Mouse (Mus musculus): ENCODE measurements around the gene Appl1. TPM values are rescaled to one million over a fixed set of nuclear protein-coding genes. Genes with fewer than 3 reads are reported as not detected.
"Not testable (repeated sequence)": the region's sequence is repeated elsewhere in the genome, so short reads cannot be mapped to it uniquely, and the experiment has no call there.

The Appl1 gene
- polyA plus RNA-seq, 1 experiment from 2014 or later, result 36.8 TPM

GRCm38 (mm10) chr14:26910461-26910860, 60.6 kb downstream of the Appl1 start:
- not testable (repeated sequence) for H3K4me2 ChIP-seq (ENCODE audit: low read depth, severe bottlenecking); H3K4me3 ChIP-seq (ENCODE audit: low read depth, low read length); H3K36me3 ChIP-seq (ENCODE audit: control insufficient read depth, insufficient read depth, low read length); H3K9me3 ChIP-seq (ENCODE audit: control insufficient read depth, low read length); H3K27me3 ChIP-seq (ENCODE audit: control insufficient read depth, insufficient read depth, low read length); H3K27ac ChIP-seq (replicated peaks; ENCODE audit: low read depth, low read length); DNase-seq (ENCODE audit: low spot score); H3K9ac ChIP-seq (ENCODE audit: low read length); ATAC-seq (ENCODE audit: insufficient number of reproducible peaks, low FRiP score, low TSS enrichment, low read depth); H3K4me1 ChIP-seq (ENCODE audit: control insufficient read depth, insufficient read depth, low read length)
- WGBS, result 58% methylated on average over 9 of the region's 9 CpGs

- Histone ChIP-seq H3K9me3 (ENCODE audit: control insufficient read depth, low read length) (no peaks in the 10 kb centered on the region), H3K4me1 (ENCODE audit: control insufficient read depth, insufficient read depth, low read length) (no peaks in the 10 kb centered on the region), H3K9ac (ENCODE audit: low read length) (no peak overlapping the region), H3K4me3 (ENCODE audit: low read depth, low read length) (no peak overlapping the region), H3K36me3 (ENCODE audit: control insufficient read depth, insufficient read depth, low read length) (no peaks in the 10 kb centered on the region), H3K27me3 (ENCODE audit: control insufficient read depth, insufficient read depth, low read length) (no peaks in the 10 kb centered on the region), H3K4me2 (ENCODE audit: low read depth, severe bottlenecking) (no peak overlapping the region), H3K27ac (replicated peaks; ENCODE audit: low read depth, low read length) (no peak overlapping the region)
- WGBS, result 82% methylated on average over 4 of the region's 4 CpGs
- ATAC-seq (ENCODE audit: insufficient number of reproducible peaks, low FRiP score, low TSS enrichment, low read depth) (no peak), DNase-seq (ENCODE audit: low spot score) (no peak)
Observed at GRCm38 (mm10) chr14:26907401-26907800, 63.6 kb downstream of the Appl1 start.

- no peak overlapping the region for H3K4me3 ChIP-seq (ENCODE audit: low read depth, low read length)
- H3K36me3 ChIP-seq (ENCODE audit: control insufficient read depth, insufficient read depth, low read length), result no peaks in the 10 kb centered on the region
- no peak overlapping the region for H3K27ac ChIP-seq (replicated peaks; ENCODE audit: low read depth, low read length)
- ATAC-seq (ENCODE audit: insufficient number of reproducible peaks, low FRiP score, low TSS enrichment, low read depth) (no peak), DNase-seq (ENCODE audit: low spot score) (no peak)
- H3K9me3 ChIP-seq (ENCODE audit: control insufficient read depth, low read length), result no peaks in the 10 kb centered on the region
- H3K4me2 ChIP-seq (ENCODE audit: low read depth, severe bottlenecking), result no peak overlapping the region
- no peaks in the 10 kb centered on the region for H3K4me1 ChIP-seq (ENCODE audit: control insufficient read depth, insufficient read depth, low read length)
- H3K27me3 ChIP-seq (ENCODE audit: control insufficient read depth, insufficient read depth, low read length), result no peaks in the 10 kb centered on the region
- WGBS, result 90% methylated on average over 12 of the region's 12 CpGs
- no peak overlapping the region for H3K9ac ChIP-seq (ENCODE audit: low read length)
Observed at GRCm38 (mm10) chr14:26900893-26901292, 70.1 kb downstream of the Appl1 start.

- H3K9me3 ChIP-seq (ENCODE audit: control insufficient read depth, low read length), result no peaks in the 10 kb centered on the region
- no peaks in the 10 kb centered on the region for H3K4me1 ChIP-seq (ENCODE audit: control insufficient read depth, insufficient read depth, low read length)
- no peak overlapping the region for H3K9ac ChIP-seq (ENCODE audit: low read length)
Observed at GRCm38 (mm10) chr14:26899490-26899889, 71.5 kb downstream of the Appl1 start.

GRCm38 (mm10) chr14:26894392-26894791, 76.6 kb downstream of the Appl1 start, which contains the start of gene Asb14:
TSS of gene Asb14 (plus strand) at chr14:26894557.
- H3K4me3 ChIP-seq (ENCODE audit: low read depth, low read length), result no peak within 1 kb of the TSS
- DNase-seq (ENCODE audit: low spot score) (no peak), ATAC-seq (ENCODE audit: insufficient number of reproducible peaks, low FRiP score, low TSS enrichment, low read depth) (no peak)
- no peak within 1 kb of the TSS for H3K4me2 ChIP-seq (ENCODE audit: low read depth, severe bottlenecking)
- H3K4me1 ChIP-seq (ENCODE audit: control insufficient read depth, insufficient read depth, low read length), result no peaks in the 10 kb centered on the region
- no peak within 1 kb of the TSS for H3K9ac ChIP-seq (ENCODE audit: low read length)
- H3K36me3 ChIP-seq (ENCODE audit: control insufficient read depth, insufficient read depth, low read length), result no peaks in the 10 kb centered on the region
- no peak within 1 kb of the TSS for H3K27ac ChIP-seq (replicated peaks; ENCODE audit: low read depth, low read length)
- no peaks in the 10 kb centered on the region for H3K9me3 ChIP-seq (ENCODE audit: control insufficient read depth, low read length)
- 91% methylated on average over 4 of the region's 4 CpGs for WGBS
- no peaks in the 10 kb centered on the region for H3K27me3 ChIP-seq (ENCODE audit: control insufficient read depth, insufficient read depth, low read length)

More at GRCm38 (mm10) chr14:26899490-26899889, 71.5 kb downstream of the Appl1 start:
- H3K27ac ChIP-seq (replicated peaks; ENCODE audit: low read depth, low read length), result no peak overlapping the region
- ATAC-seq (ENCODE audit: insufficient number of reproducible peaks, low FRiP score, low TSS enrichment, low read depth) (no peak), DNase-seq (ENCODE audit: low spot score) (no peak)
- WGBS, result 87% methylated on average over 2 of the region's 2 CpGs
- H3K4me2 ChIP-seq (ENCODE audit: low read depth, severe bottlenecking), result no peak overlapping the region
- no peak overlapping the region for H3K4me3 ChIP-seq (ENCODE audit: low read depth, low read length)
- H3K36me3 ChIP-seq (ENCODE audit: control insufficient read depth, insufficient read depth, low read length), result no peaks in the 10 kb centered on the region
- no peaks in the 10 kb centered on the region for H3K27me3 ChIP-seq (ENCODE audit: control insufficient read depth, insufficient read depth, low read length)

- Histone ChIP-seq H3K9me3 (ENCODE audit: control insufficient read depth, low read length) (no peaks in the 10 kb centered on the region), H3K4me2 (ENCODE audit: low read depth, severe bottlenecking) (no peak overlapping the region), H3K9ac (ENCODE audit: low read length) (no peak overlapping the region), H3K4me1 (ENCODE audit: control insufficient read depth, insufficient read depth, low read length) (no peaks in the 10 kb centered on the region), H3K27ac (replicated peaks; ENCODE audit: low read depth, low read length) (no peak overlapping the region), H3K27me3 (ENCODE audit: control insufficient read depth, insufficient read depth, low read length) (no peaks in the 10 kb centered on the region), H3K4me3 (ENCODE audit: low read depth, low read length) (no peak overlapping the region), H3K36me3 (ENCODE audit: control insufficient read depth, insufficient read depth, low read length) (no peaks in the 10 kb centered on the region)
- no peak for ATAC-seq (ENCODE audit: insufficient number of reproducible peaks, low FRiP score, low TSS enrichment, low read depth)
- WGBS, result 93% methylated on average over 3 of the region's 3 CpGs
- DNase-seq (ENCODE audit: low spot score), result no peak
Observed at GRCm38 (mm10) chr14:26890777-26891176, 80.3 kb downstream of the Appl1 start.

GRCm38 (mm10) chr14:26887244-26887643, 83.8 kb downstream of the Appl1 start:
- no peaks in the 10 kb centered on the region for H3K36me3 ChIP-seq (ENCODE audit: control insufficient read depth, insufficient read depth, low read length)
- no peak overlapping the region for H3K9ac ChIP-seq (ENCODE audit: low read length)
- no peaks in the 10 kb centered on the region for H3K27me3 ChIP-seq (ENCODE audit: control insufficient read depth, insufficient read depth, low read length)
- DNase-seq (ENCODE audit: low spot score) (no peak), ATAC-seq (ENCODE audit: insufficient number of reproducible peaks, low FRiP score, low TSS enrichment, low read depth) (no peak)
- 88% methylated on average over 3 of the region's 3 CpGs for WGBS
- H3K4me3 ChIP-seq (ENCODE audit: low read depth, low read length), result no peak overlapping the region
- H3K9me3 ChIP-seq (ENCODE audit: control insufficient read depth, low read length), result no peaks in the 10 kb centered on the region
- H3K4me1 ChIP-seq (ENCODE audit: control insufficient read depth, insufficient read depth, low read length), result no peaks in the 10 kb centered on the region
- no peak overlapping the region for H3K27ac ChIP-seq (replicated peaks; ENCODE audit: low read depth, low read length)
- no peak overlapping the region for H3K4me2 ChIP-seq (ENCODE audit: low read depth, severe bottlenecking)

GRCm38 (mm10) chr14:26881700-26882099, 89.3 kb downstream of the Appl1 start:
- 86% methylated on average over 5 of the region's 5 CpGs for WGBS
- H3K36me3 ChIP-seq (ENCODE audit: control insufficient read depth, insufficient read depth, low read length), result no peaks in the 10 kb centered on the region
- ATAC-seq (ENCODE audit: insufficient number of reproducible peaks, low FRiP score, low TSS enrichment, low read depth) (no peak), DNase-seq (ENCODE audit: low spot score) (no peak)
- H3K4me3 ChIP-seq (ENCODE audit: low read depth, low read length), result no peak overlapping the region
- H3K27me3 ChIP-seq (ENCODE audit: control insufficient read depth, insufficient read depth, low read length), result no peaks in the 10 kb centered on the region
- no peaks in the 10 kb centered on the region for H3K4me1 ChIP-seq (ENCODE audit: control insufficient read depth, insufficient read depth, low read length)
- no peak overlapping the region for H3K4me2 ChIP-seq (ENCODE audit: low read depth, severe bottlenecking)
- H3K9me3 ChIP-seq (ENCODE audit: control insufficient read depth, low read length), result no peaks in the 10 kb centered on the region
- H3K27ac ChIP-seq (replicated peaks; ENCODE audit: low read depth, low read length), result no peak overlapping the region
- no peak overlapping the region for H3K9ac ChIP-seq (ENCODE audit: low read length)

GRCm38 (mm10) chr14:26879976-26880375, 91.1 kb downstream of the Appl1 start:
- Histone ChIP-seq H3K36me3 (ENCODE audit: control insufficient read depth, insufficient read depth, low read length) (no peaks in the 10 kb centered on the region), H3K4me2 (ENCODE audit: low read depth, severe bottlenecking) (no peak overlapping the region), H3K9ac (ENCODE audit: low read length) (no peak overlapping the region), H3K4me3 (ENCODE audit: low read depth, low read length) (no peak overlapping the region), H3K27me3 (ENCODE audit: control insufficient read depth, insufficient read depth, low read length) (no peaks in the 10 kb centered on the region), H3K27ac (replicated peaks; ENCODE audit: low read depth, low read length) (no peak overlapping the region), H3K9me3 (ENCODE audit: control insufficient read depth, low read length) (no peaks in the 10 kb centered on the region), H3K4me1 (ENCODE audit: control insufficient read depth, insufficient read depth, low read length) (no peaks in the 10 kb centered on the region)
- ATAC-seq (ENCODE audit: insufficient number of reproducible peaks, low FRiP score, low TSS enrichment, low read depth) (no peak), DNase-seq (ENCODE audit: low spot score) (no peak)
- WGBS, result 75% methylated on average over 2 of the region's 2 CpGs
